Mouse (Mus musculus) monocyte, adult 5-6 weeks (primary cell): ENCODE data around the gene Cst11. TPM values are rescaled to one million over a fixed set of nuclear protein-coding genes. Genes with fewer than 3 reads are reported as not detected.

ENCODE experiments used
- total RNA-seq: library from RNA; stranded (forward); fragments of 200-1000, 200-491, 200-594 nt; gene quantifications from 3 replicates; pipeline ENCODE4 v1.2.3, GENCODE M21; 2017

Gene Cst11
- total RNA-seq, 1 experiment from 2014 or later = not detected

Other genes starting within 250 kb of the Cst11 start
- 17.6 to 24.0 TPM (median 23.1 TPM) in 3 replicates for gene Nxt1, start 98.9 kb downstream of the Cst11 start, total RNA-seq
- gene Gzf1, start 90.5 kb downstream of the Cst11 start, total RNA-seq = 24.9 to 31.9 TPM (median 29.6 TPM) in 3 replicates
- gene Napb, start 39.0 kb downstream of the Cst11 start, total RNA-seq = 0.32 to 0.78 TPM (median 0.57 TPM) in 3 replicates
- not detected in 3 replicates for gene Cstl1, start 21.1 kb downstream of the Cst11 start, total RNA-seq
- gene 8030411F24Rik, start 10.5 kb upstream of the Cst11 start, total RNA-seq = not detected in 3 replicates
- gene Cst12, start 17.9 kb upstream of the Cst11 start, total RNA-seq = not detected in 3 replicates
- 0.87 TPM in 1 of 3 replicates, not detected in the others for gene Cst8, start 27.3 kb upstream of the Cst11 start, total RNA-seq
- gene Cst13, start 48.6 kb upstream of the Cst11 start, total RNA-seq = 1.6 TPM in 1 of 3 replicates, not detected in the others
- not detected in 3 replicates for gene Cst9, start 63.6 kb upstream of the Cst11 start, total RNA-seq
- gene 9230104L09Rik, start 93.5 kb upstream of the Cst11 start, total RNA-seq = not detected in 3 replicates
- 977 to 1,560 TPM (median 1,517 TPM) in 3 replicates for gene Cst3, start 104.2 kb upstream of the Cst11 start, total RNA-seq
- gene Gm1330, start 231.8 kb upstream of the Cst11 start, total RNA-seq = not detected in 3 replicates
- not detected in 3 replicates for gene Gm10750, start 245.7 kb upstream of the Cst11 start, total RNA-seq